Mouse (Mus musculus): ENCODE data around the gene Dnah6. TPM values are rescaled to one million over a fixed set of nuclear protein-coding genes. Genes with fewer than 3 reads are reported as not detected.

Dnah6 gene
- polyA plus RNA-seq (2011; ENCODE audit: insufficient read depth, insufficient read length, low replicate concordance, missing spikeins), result 0.43 and 0.70 TPM in 2 replicates

- Histone ChIP-seq H3K4me1 (ENCODE audit: control insufficient read depth, insufficient read depth, low read length) (no peaks in the 10 kb centered on the region), H3K27ac (ENCODE audit: control insufficient read depth, insufficient read depth, low read depth, low read length, poor library complexity) (no peak within 1 kb of the TSS), H3K4me3 (replicated peaks; ENCODE audit: control insufficient read depth, low read depth, low read length) (no peak within 1 kb of the TSS)
- WGBS, result 37% methylated on average over 25 of the region's 25 CpGs
- TF ChIP-seq POLR2A (IDR thresholded peaks at IDR 0.05; ENCODE audit: borderline replicate concordance, control insufficient read depth, low read depth, low read length), result no peak
- TF ChIP-seq CTCF (IDR thresholded peaks at IDR 0.05; ENCODE audit: control insufficient read depth, insufficient read depth, low read length), result no peak
These were observed at the start of gene Dnah6 for GRCm38 (mm10) chr6:73221189-73221957. TSS of gene Dnah6 (minus strand) at chr6:73221651.

GRCm38 (mm10) chr6:73269374-73269773 lies 47.9 kb upstream of the Dnah6 start:
- 93% methylated on average over 3 of the region's 3 CpGs for WGBS
- no peaks in the 10 kb centered on the region for H3K4me1 ChIP-seq (ENCODE audit: control insufficient read depth, insufficient read depth, low read length)
- no peak overlapping the region for H3K27ac ChIP-seq (ENCODE audit: control insufficient read depth, insufficient read depth, low read depth, low read length, poor library complexity)
- no peak for TF ChIP-seq CTCF (IDR thresholded peaks at IDR 0.05; ENCODE audit: control insufficient read depth, insufficient read depth, low read length)
- no peak for TF ChIP-seq POLR2A (IDR thresholded peaks at IDR 0.05; ENCODE audit: borderline replicate concordance, control insufficient read depth, low read depth, low read length)
- no peak overlapping the region for H3K4me3 ChIP-seq (replicated peaks; ENCODE audit: control insufficient read depth, low read depth, low read length)

GRCm38 (mm10) chr6:73267738-73268311 lies 46.4 kb upstream of the Dnah6 start:
- H3K4me3 ChIP-seq (replicated peaks; ENCODE audit: control insufficient read depth, low read depth, low read length), result no peak overlapping the region
- H3K4me1 ChIP-seq (ENCODE audit: control insufficient read depth, insufficient read depth, low read length), result no peaks in the 10 kb centered on the region
- H3K27ac ChIP-seq (ENCODE audit: control insufficient read depth, insufficient read depth, low read depth, low read length, poor library complexity), result no peak overlapping the region
- 87% methylated on average over 8 of the region's 8 CpGs for WGBS
- no peak for TF ChIP-seq CTCF (IDR thresholded peaks at IDR 0.05; ENCODE audit: control insufficient read depth, insufficient read depth, low read length)
- TF ChIP-seq POLR2A (IDR thresholded peaks at IDR 0.05; ENCODE audit: borderline replicate concordance, control insufficient read depth, low read depth, low read length), result no peak

GRCm38 (mm10) chr6:73264801-73265200 lies 43.4 kb upstream of the Dnah6 start:
- TF ChIP-seq POLR2A (IDR thresholded peaks at IDR 0.05; ENCODE audit: borderline replicate concordance, control insufficient read depth, low read depth, low read length) (no peak), CTCF (IDR thresholded peaks at IDR 0.05; ENCODE audit: control insufficient read depth, insufficient read depth, low read length) (no peak)
- Histone ChIP-seq H3K27ac (ENCODE audit: control insufficient read depth, insufficient read depth, low read depth, low read length, poor library complexity) (no peak overlapping the region), H3K4me1 (ENCODE audit: control insufficient read depth, insufficient read depth, low read length) (no peaks in the 10 kb centered on the region), H3K4me3 (replicated peaks; ENCODE audit: control insufficient read depth, low read depth, low read length) (no peak overlapping the region)
- 80% methylated on average over 2 of the region's 2 CpGs for WGBS

- 87% methylated on average over 6 of the region's 6 CpGs for WGBS
- no peak overlapping the region for H3K4me3 ChIP-seq (replicated peaks; ENCODE audit: control insufficient read depth, low read depth, low read length)
- TF ChIP-seq CTCF (IDR thresholded peaks at IDR 0.05; ENCODE audit: control insufficient read depth, insufficient read depth, low read length), result no peak
- TF ChIP-seq POLR2A (IDR thresholded peaks at IDR 0.05; ENCODE audit: borderline replicate concordance, control insufficient read depth, low read depth, low read length), result no peak
- H3K4me1 ChIP-seq (ENCODE audit: control insufficient read depth, insufficient read depth, low read length), result no peaks in the 10 kb centered on the region; the same call in 1 of the 2 replicates
- no peak overlapping the region for H3K27ac ChIP-seq (ENCODE audit: control insufficient read depth, insufficient read depth, low read depth, low read length, poor library complexity)
These were observed 38.7 kb upstream of the Dnah6 start for GRCm38 (mm10) chr6:73260110-73260509.

GRCm38 (mm10) chr6:73257068-73257467 lies 35.6 kb upstream of the Dnah6 start:
- no peak overlapping the region for H3K4me3 ChIP-seq (replicated peaks; ENCODE audit: control insufficient read depth, low read depth, low read length)
- 86% methylated on average over 7 of the region's 7 CpGs for WGBS
- TF ChIP-seq CTCF (IDR thresholded peaks at IDR 0.05; ENCODE audit: control insufficient read depth, insufficient read depth, low read length) (no peak), POLR2A (IDR thresholded peaks at IDR 0.05; ENCODE audit: borderline replicate concordance, control insufficient read depth, low read depth, low read length) (no peak)

GRCm38 (mm10) chr6:73254307-73255228 lies 33.1 kb upstream of the Dnah6 start:
- Histone ChIP-seq H3K4me1 (ENCODE audit: control insufficient read depth, insufficient read depth, low read length) (peaks cover 3% of the 10 kb centered on the region), H3K27ac (ENCODE audit: control insufficient read depth, insufficient read depth, low read depth, low read length, poor library complexity) (peak overlapping the region; percentile 50; the same call in 1 of the 2 replicates), H3K4me3 (replicated peaks; ENCODE audit: control insufficient read depth, low read depth, low read length) (no peak overlapping the region)
- TF ChIP-seq CTCF (IDR thresholded peaks at IDR 0.05; ENCODE audit: control insufficient read depth, insufficient read depth, low read length), result no peak
- TF ChIP-seq POLR2A (IDR thresholded peaks at IDR 0.05; ENCODE audit: borderline replicate concordance, control insufficient read depth, low read depth, low read length), result no peak
- WGBS, result 23% methylated on average over 9 of the region's 9 CpGs

More at GRCm38 (mm10) chr6:73257068-73257467, 35.6 kb upstream of the Dnah6 start:
- Histone ChIP-seq H3K4me1 (ENCODE audit: control insufficient read depth, insufficient read depth, low read length) (peaks cover 3% of the 10 kb centered on the region), H3K27ac (ENCODE audit: control insufficient read depth, insufficient read depth, low read depth, low read length, poor library complexity) (no peak overlapping the region)
